Mouse (Mus musculus) bone marrow macrophage, adult 2 months (primary cell): ENCODE measurements around the gene Hsph1.

Experiments used
- CTCF ChIP-seq: IDR thresholded peaks from 2 replicates; pipeline ENCODE4 v1.5.1; 2012; ENCODE audit warnings: low read depth, mild to moderate bottlenecking, low read length, moderate library complexity
- POLR2A ChIP-seq: IDR thresholded peaks from 2 replicates; pipeline ENCODE4 v1.6.1; 2012; ENCODE audit warnings: mild to moderate bottlenecking, low read depth, low read length, borderline replicate concordance

- TF ChIP-seq CTCF (no peak), POLR2A (no peak)
Measured at GRCm38 (mm10) chr5:149616817-149617216, 19.4 kb downstream of the Hsph1 start.
